Mouse (Mus musculus) C2C12 (cell line): ENCODE measurements around the gene Auts2.

Source experiments
- CTCF ChIP-seq: IDR thresholded peaks from one replicate; pipeline ENCODE4 v1.5.1; 2011; ENCODE audit not compliant: control insufficient read depth, insufficient read depth, insufficient read length
- FOSL1 ChIP-seq: IDR thresholded peaks from one replicate; pipeline ENCODE4 v1.8.0; 2011; ENCODE audit warnings: mild to moderate bottlenecking, low read length; ENCODE audit not compliant: poor library complexity, insufficient read depth, severe bottlenecking
- MAX ChIP-seq: IDR thresholded peaks from one replicate; pipeline ENCODE4 v1.6.1; 2011; ENCODE audit warnings: mild to moderate bottlenecking, control low read depth

DNA sequence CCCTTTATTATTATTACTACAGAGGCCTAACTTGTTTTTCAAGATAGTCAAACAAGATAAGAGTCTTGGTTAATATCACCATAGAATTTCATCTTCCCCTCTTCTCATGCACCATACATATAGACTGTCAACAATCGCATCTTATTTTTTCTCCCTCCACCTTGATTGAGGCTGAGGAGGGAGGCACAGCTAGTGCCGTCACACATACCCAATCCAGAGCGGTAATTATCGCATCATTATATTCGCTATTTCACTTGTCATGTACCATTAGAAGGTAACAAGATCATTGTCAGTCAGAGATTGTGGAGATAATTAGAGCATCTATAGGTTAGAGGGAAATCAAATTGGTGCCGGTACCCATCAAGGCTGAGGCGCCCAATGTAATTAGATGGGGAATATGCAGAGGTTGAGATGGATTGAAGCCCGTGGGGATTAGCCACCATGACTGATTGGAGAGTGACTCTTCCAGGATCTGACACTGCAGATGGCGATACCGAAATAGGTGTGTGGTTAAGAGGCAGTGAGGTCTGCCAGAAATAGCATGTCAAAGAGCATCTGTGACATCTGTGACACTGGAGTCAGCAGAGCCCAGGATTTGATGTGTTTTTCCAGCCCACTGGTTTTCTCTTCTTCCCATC lies 1107.8 kb downstream of the Auts2 start:
- TF ChIP-seq CTCF (no peak), MAX (no peak), FOSL1 (no peak)
